Mouse (Mus musculus) embryonic facial prominence, embryonic 15.5 days (tissue): ENCODE measurements at regions not wholly inside any gene's neighbourhood (a gene's known extent, or its start where the extent isn't known, plus 50 kb on each side); places are given as distances from the start of the nearest gene placed in this dataset.
"Not testable (repeated sequence)": the region's sequence is repeated elsewhere in the genome, so short reads cannot be mapped to it uniquely, and the experiment has no call there.

ENCODE experiments used
- ATAC-seq: fragments of 200-750 bp; cut with Nextera tagmentation; 2 replicates; pipeline ENCODE4 v1.8.0; 2017; ENCODE audit warnings: low read depth, moderate TSS enrichment; ENCODE audit not compliant: insufficient number of reproducible peaks, low FRiP score, low TSS enrichment
- H3K27ac ChIP-seq: fragments of 300-500 bp; sonication (generic); replicated peaks from 2 replicates; pipeline ENCODE4 v1.5.1; 2015; ENCODE audit warnings: mild to moderate bottlenecking, inconsistent platforms
- H3K27me3 ChIP-seq: fragments of 300-500 bp; sonication (generic); 2 replicates; pipeline ENCODE4 v1.6.1; 2015; ENCODE audit warnings: inconsistent platforms
- H3K36me3 ChIP-seq: fragments of 300-500 bp; sonication (generic); 2 replicates; pipeline ENCODE4 v1.6.1; 2015; ENCODE audit warnings: mild to moderate bottlenecking, inconsistent platforms
- H3K4me1 ChIP-seq: fragments of 300-500 bp; sonication (generic); 2 replicates; pipeline ENCODE4 v1.6.1; 2015; ENCODE audit warnings: inconsistent platforms
- H3K4me2 ChIP-seq: fragments of 300-500 bp; sonication (generic); replicated peaks from 2 replicates; pipeline ENCODE4 v1.6.1; 2015; ENCODE audit warnings: mild to moderate bottlenecking, inconsistent platforms
- H3K4me3 ChIP-seq: fragments of 300-500 bp; sonication (generic); replicated peaks from 2 replicates; pipeline ENCODE4 v1.5.1; 2015; ENCODE audit warnings: mild to moderate bottlenecking, inconsistent platforms
- H3K9ac ChIP-seq: fragments of 300-500 bp; sonication (generic); 2 replicates; pipeline ENCODE4 v1.6.1; 2015; ENCODE audit warnings: inconsistent platforms
- H3K9me3 ChIP-seq: fragments of 300-500 bp; sonication (generic); replicated peaks from 2 replicates; pipeline ENCODE4 v1.6.1; 2016; ENCODE audit warnings: inconsistent platforms
- WGBS: fragments of 180-500 bp; shearing (Covaris S2); methylation state at CpG from one replicate; pipeline ENCODE4 v1.1.7; 2015; 5-methylcytosine and 5-hydroxymethylcytosine counted together

DNA sequence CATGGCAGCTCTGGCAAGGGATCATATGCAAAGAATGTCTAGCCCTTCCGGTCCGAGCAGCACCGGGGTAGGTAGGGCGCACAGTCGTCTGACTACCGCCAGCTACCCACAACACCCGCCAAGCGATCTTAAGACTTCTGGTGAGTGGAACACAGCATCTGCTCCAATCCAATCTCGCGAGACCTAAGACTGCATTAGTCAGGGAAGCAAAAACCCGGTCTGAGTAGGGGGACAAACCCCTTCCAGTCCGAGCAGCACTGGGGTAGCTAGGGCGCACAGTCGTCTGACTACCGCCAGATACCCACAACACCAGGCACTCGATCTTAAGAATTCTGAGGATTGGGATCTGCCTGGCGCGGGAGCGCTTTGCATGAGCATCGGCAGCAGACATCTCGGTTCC lies 57.1 kb downstream of the Nap1l2 start:
- H3K9ac ChIP-seq, H3K27ac ChIP-seq, ATAC-seq, H3K27me3 ChIP-seq, H3K36me3 ChIP-seq, H3K4me2 ChIP-seq, H3K9me3 ChIP-seq, H3K4me1 ChIP-seq, H3K4me3 ChIP-seq: not testable (repeated sequence)
- 72% methylated on average over 21 of the region's 21 CpGs for WGBS

GRCm38 (mm10) chrX:103109181-103109580 lies 77.3 kb downstream of the Nap1l2 start:
- Histone ChIP-seq H3K27me3 (no peaks in the 10 kb centered on the region), H3K27ac (no peak overlapping the region), H3K36me3 (no peaks in the 10 kb centered on the region), H3K9me3 (no peaks in the 10 kb centered on the region), H3K4me2 (no peak overlapping the region), H3K9ac (no peak overlapping the region), H3K4me3 (no peak overlapping the region), H3K4me1 (no peaks in the 10 kb centered on the region)
- 30% methylated on average over 1 of the region's 1 CpGs for WGBS
- no peak for ATAC-seq

DNA sequence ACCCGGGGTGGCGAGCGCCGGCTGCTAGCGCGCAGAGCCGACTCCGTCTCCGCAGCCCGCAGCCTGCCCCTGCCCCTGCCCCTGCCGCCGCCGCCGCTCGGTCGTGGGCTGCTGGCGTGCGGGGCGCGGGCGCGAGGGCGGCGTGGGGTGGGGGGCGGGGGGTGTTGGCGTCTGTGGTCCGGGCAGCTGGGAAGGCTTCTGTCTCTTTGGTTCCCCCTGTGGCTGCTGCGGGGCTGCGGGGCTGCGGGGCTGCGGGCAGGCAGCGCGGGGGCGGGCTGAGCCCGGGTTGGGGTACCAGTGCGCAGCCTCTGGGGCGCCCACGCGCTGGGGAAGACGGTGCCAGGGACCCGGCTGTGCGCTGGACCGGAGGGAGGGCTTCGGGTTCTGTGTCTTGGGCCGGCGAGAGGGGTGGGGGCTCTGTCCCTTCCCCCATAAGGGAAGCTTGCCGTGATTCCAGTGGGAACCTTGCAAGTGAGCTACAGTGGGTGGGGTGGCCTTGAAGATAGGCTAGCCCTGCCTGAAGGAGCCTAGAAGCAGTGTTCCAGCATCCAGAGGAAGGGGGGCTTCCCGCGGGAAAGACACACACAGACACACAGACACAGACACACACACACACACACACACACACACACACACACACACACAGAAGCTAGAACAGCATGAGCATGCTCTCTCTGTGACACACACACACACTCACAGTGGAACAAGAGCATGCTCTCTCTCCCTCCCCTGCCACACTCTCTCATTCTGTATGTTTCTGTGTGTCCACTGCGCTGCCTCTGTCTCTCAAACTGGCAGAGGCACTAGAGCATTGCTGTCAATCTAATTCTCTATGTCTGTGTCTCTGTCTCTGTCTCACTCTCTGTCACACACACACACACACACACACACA lies 118.5 kb downstream of the Nap1l2 start:
- no CpG with 5 or more reads among the region's 50 CpGs for WGBS
- peak; percentile 65 for ATAC-seq
- H3K4me3 ChIP-seq, result not testable (repeated sequence)

GRCm38 (mm10) chrX:103067107-103067506 lies 119.3 kb downstream of the Nap1l2 start:
- not testable (repeated sequence) for H3K4me2 ChIP-seq, H3K36me3 ChIP-seq, H3K4me1 ChIP-seq, H3K9me3 ChIP-seq, H3K4me3 ChIP-seq, H3K9ac ChIP-seq, H3K27ac ChIP-seq, ATAC-seq, H3K27me3 ChIP-seq
- no CpG with 5 or more reads among the region's 45 CpGs for WGBS

More for the DNA sequence above, 118.5 kb downstream of the Nap1l2 start:
- H3K4me1 ChIP-seq, H3K27ac ChIP-seq, H3K4me2 ChIP-seq, H3K9me3 ChIP-seq, H3K27me3 ChIP-seq, H3K9ac ChIP-seq, H3K36me3 ChIP-seq: not testable (repeated sequence)

DNA sequence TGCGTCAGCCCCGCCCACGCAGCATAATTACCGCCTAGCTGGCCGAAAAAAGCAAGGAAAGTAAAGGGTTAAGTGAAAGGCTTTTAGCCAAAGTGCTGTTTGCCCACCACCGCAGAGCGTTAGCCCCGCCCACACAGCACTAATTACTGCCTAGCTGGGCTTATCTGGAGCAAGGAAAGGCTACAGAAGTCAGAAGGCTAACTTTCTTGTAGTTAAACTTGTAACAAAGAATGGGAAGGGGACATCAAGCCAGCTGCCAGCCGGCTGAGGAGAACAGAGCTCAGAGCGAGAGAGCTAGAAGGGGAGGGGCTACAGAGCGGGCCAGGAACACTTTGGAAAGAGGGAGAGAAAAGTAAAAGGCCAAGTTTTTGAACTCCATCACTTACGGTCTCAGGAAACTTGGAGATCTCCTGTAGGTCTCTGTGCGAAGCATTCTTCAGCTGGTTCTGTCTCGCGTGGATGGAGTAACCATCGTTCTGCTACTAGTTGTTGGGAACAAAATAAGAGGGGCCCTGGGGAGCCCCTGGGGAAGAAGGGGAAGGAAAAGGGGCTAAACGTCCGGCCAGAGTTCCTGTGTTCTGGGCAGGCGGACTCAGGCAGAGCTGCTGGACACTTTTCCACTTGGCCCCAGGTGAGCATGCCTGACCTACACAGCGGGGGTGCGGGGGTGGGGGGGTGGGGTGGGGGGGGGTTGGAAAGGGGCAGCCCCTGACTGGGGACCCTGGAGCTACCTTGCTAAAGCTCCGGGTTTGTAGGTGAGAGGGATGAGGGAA lies 98.3 kb downstream of the 1700018G05Rik start:
- Histone ChIP-seq H3K4me3 (peak overlapping the region; percentile 47), H3K4me1 (no peaks in the 10 kb centered on the region), H3K27ac (peak overlapping the region; percentile 82), H3K9me3 (no peaks in the 10 kb centered on the region), H3K27me3 (peaks cover 4% of the 10 kb centered on the region; the same call in 1 of the 2 replicates), H3K4me2 (peak overlapping the region; percentile 42), H3K9ac (no peak overlapping the region; the same call in 1 of the 2 replicates), H3K36me3 (no peaks in the 10 kb centered on the region)
- 10% methylated on average over 22 of the region's 22 CpGs for WGBS
- no peak; the same call in 1 of the 2 replicates for ATAC-seq

- not testable (repeated sequence) for H3K27me3 ChIP-seq, H3K9me3 ChIP-seq, H3K9ac ChIP-seq, H3K27ac ChIP-seq, H3K36me3 ChIP-seq, H3K4me3 ChIP-seq, ATAC-seq, H3K4me1 ChIP-seq
- 30% methylated on average over 3 of the region's 3 CpGs for WGBS
- H3K4me2 ChIP-seq, result peak overlapping the region; percentile 42; the same call in 1 of the 2 replicates
These were observed 97.3 kb downstream of the 1700018G05Rik start for GRCm38 (mm10) chrX:103025495-103025894.

DNA sequence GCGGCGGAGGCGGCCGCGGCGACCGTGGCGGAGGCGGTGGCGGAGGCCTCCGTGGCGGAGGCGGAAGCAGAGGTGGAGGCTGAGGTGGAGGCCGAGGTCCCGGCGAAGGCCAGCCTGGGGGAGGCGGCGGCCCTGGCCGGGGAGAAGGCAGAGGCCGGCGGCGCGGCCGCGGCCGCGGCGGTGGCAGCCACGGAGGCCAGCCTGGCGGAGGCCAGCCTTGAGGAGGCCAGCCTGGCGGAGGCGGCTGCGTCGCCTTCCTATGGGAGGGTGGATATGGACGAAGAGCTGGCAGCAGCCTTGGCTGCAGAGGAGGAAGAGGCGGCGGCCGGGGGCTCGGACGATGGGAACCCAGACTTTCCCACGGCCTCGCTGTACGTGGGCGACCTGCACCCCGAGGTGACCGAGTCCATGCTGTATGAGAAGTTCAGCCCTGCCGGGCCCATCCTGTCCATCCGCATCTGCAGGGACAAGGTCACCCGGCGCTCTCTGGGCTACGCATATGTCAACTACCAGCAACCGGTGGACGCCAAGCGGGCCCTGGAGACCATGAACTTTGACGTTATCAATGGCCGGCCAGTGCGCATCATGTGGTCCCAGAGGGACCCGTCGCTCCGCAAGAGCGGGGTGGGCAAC lies 85.4 kb downstream of the 1700018G05Rik start:
- not testable (repeated sequence) for H3K9ac ChIP-seq, H3K4me2 ChIP-seq, ATAC-seq, H3K9me3 ChIP-seq, H3K27me3 ChIP-seq, H3K36me3 ChIP-seq, H3K4me1 ChIP-seq, H3K27ac ChIP-seq, H3K4me3 ChIP-seq
- WGBS, result no CpG with 5 or more reads among the region's 61 CpGs

- not testable (repeated sequence) for H3K27ac ChIP-seq, H3K4me3 ChIP-seq, H3K4me1 ChIP-seq, H3K9me3 ChIP-seq, H3K4me2 ChIP-seq, H3K9ac ChIP-seq, H3K36me3 ChIP-seq, H3K27me3 ChIP-seq
- no CpG with 5 or more reads among the region's 56 CpGs for WGBS
- peak; percentile 67 for ATAC-seq
These were observed 84.4 kb downstream of the 1700018G05Rik start for GRCm38 (mm10) chrX:103012298-103013243.

- H3K4me3 ChIP-seq, H3K27me3 ChIP-seq, H3K9me3 ChIP-seq, H3K9ac ChIP-seq, ATAC-seq, H3K4me2 ChIP-seq, H3K36me3 ChIP-seq, H3K4me1 ChIP-seq, H3K27ac ChIP-seq: not testable (repeated sequence)
- 100% methylated on average over 1 of the region's 3 CpGs for WGBS
These were observed 65.8 kb downstream of the 1700018G05Rik start for GRCm38 (mm10) chrX:102993956-102994355.
